Mouse (Mus musculus) spleen, embryonic (tissue): Measurements from ENCODE around the gene Acoxl.
"Not testable (repeated sequence)": the region's sequence is repeated elsewhere in the genome, so short reads cannot be mapped to it uniquely, and the experiment has no call there.

Experiments
- CTCF ChIA-PET: fragments of 350-600 bp; sonication (Branson Sonifier 250); formaldehyde crosslinking; loops from one replicate; lab custom pipeline; 2022; lab: Charles Lee

Acoxl gene

DNA sequence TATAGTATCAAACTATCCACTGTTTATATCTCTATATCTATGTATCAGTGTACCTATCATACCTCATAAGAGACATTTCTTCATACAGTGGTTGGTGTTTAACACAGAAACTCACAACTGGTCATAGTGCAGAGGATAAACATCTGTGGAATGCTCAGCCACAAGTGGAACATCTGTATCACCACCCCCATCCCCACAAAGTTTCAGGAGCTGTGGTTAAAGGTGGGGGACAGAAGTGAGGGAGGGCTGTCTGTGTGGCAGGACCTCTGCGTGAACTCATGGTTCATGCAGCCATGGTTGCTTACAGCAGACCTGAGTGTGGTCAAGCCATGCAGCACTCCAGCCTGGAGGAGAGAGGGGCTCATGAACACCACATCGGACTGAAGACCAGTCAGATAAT is 234.9 kb downstream of the Acoxl start:
- CTCF ChIA-PET = no interaction called here

DNA sequence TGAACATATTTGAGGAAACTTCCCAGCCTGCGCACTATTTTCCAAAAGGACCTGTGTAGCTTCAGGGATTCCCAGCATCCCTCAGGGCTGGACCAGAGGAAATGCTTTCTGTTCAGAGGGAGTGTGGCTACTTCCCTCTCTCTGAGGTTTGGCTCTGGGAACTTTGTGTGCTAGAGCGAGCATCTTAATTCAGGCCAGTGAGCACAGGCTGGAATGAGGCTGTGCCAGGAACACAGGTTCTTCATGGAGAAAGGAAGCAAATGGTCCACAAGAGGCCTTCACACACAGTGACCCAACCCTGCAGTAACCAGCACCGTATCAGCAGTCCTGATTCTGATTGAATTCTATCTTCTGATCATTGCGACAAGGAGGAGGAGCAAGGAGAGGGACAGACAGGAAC is 238.3 kb downstream of the Acoxl start:
- CTCF ChIA-PET = no interaction called here

DNA sequence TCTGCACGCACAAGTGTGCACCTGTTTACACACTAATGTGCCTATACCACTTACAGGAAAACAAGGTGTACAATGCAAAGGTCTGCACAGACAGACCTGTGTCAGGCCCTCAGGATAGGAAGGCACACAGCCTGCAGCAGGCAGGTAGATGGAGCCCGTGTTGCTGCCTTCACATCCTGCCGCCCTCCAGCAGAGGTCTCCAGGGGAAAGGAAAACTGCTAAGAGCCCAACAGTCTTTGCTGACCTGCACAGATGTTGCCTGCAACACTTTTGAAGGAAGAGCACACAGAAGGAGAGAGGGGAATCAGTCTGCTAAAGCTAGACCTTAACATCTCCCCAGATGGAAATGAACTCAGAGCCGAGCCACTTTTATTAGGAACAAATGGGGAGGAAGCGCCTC is 240.2 kb downstream of the Acoxl start:
- CTCF ChIA-PET = no interaction called here

DNA sequence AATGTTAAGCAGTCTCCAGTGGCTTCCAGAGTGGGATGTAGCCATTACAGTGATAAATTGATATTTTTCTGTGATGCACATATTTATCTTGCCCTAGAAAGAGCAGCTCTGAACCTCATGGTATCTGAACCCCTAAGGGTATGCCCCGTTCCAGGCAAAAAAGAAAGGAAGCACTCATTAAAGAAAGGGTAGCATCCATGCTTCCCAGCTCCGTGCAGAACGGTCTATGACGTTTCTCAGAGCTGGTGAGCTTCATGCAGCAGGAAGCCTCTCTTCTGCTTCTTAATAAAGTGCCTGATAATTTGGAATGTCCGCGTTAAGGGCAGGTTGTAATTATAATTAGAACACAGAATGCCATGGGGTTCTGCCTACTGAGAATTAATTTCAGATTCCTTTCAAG is 240.6 kb downstream of the Acoxl start:
- CTCF ChIA-PET = no interaction called here

DNA sequence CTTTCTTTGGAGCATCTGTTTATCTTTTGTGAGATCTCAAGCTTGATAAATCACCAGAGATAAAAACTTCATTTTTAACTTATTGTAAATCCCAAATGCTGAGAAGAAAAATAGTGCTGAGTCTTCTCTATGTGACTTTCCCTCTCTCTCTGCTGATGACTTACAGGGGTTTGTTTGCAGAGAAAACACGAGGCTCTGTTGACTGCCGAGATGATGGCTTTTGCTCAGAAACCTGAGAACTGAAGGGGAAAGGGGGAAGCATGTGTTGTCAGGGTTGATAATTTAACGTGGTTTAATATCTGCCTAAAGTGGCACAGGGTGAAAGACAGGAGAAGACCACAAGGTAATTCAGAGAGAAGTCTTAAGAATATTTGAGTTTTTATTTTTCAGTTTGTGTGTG is 245.2 kb downstream of the Acoxl start:
- CTCF ChIA-PET = no interaction called here

DNA sequence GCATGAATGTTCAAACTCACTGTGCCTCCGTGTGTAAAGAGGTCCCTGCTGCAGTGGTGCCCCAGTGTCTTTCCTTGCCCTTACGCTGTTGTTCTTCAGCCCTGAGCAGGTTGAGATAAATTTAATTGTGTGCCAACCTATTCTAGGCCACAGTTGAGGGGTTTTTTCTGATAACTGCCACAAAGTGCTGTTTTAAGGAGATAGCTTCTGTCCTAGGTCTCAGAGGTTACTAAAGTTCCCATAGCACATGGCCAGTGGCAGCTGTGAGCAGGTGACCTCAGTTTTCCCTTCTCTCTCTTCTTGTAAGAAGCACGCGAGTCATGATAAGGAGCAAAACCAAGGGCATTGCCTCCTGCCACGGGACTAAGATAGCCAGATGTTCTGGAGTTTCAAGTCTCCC is 245.9 kb downstream of the Acoxl start:
- CTCF ChIA-PET = interaction anchor here (0.6 kb wide), 1 partner anchor 668 kb away, joined by 3 read pairs; no protein-coding TSS in a partner anchor

DNA sequence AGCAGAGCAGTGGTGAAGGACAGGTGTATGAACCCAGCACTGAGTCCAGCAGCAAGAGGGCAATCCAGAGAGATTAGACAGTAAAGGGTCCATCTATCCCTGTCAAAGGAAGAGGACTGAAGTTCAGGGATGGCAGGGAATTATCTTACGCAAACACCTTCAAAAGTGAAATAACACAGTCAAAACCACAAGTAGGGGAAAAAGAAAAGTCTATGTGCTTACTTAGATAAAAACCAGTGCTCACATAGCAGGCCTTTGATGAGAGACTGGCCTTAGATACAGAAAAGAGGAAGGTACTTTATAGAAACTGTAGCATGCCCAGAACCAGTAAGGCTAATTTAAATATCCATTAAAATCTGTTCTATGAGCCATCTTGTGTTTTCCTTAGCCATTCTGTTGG is 246.8 kb downstream of the Acoxl start:
- CTCF ChIA-PET = no interaction called here

DNA sequence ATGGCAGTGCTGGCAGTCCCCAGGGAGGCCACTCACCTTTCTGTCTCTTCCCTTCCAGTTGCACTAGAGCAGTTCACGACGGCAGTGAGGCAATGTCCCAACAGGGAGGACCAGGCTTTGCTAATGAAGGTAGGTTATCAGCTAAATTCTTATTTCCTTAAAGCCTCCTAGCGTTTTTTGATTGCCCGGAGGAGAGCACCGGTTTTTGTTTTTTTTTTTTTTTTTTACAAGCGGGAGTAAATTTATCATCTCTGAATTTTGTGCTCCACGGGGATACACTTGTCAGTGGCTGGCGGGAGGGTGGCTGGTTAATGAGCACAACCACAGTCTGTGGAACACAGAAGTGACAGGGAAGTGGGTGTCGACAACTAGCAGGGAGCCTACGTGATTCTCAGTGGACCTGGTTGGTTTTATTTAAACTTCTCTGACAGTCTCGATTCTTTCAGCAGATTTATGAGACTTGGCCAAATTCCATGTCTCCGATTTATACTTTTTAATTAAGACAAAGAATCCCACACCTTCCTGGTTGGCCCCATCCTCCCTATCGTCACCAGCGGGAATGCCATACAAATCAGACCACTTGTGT is 247.7 kb downstream of the Acoxl start:
- CTCF ChIA-PET = interaction anchor here (0.7 kb wide), 1 partner anchor 184 kb away, joined by 3 read pairs; no protein-coding TSS in a partner anchor

DNA sequence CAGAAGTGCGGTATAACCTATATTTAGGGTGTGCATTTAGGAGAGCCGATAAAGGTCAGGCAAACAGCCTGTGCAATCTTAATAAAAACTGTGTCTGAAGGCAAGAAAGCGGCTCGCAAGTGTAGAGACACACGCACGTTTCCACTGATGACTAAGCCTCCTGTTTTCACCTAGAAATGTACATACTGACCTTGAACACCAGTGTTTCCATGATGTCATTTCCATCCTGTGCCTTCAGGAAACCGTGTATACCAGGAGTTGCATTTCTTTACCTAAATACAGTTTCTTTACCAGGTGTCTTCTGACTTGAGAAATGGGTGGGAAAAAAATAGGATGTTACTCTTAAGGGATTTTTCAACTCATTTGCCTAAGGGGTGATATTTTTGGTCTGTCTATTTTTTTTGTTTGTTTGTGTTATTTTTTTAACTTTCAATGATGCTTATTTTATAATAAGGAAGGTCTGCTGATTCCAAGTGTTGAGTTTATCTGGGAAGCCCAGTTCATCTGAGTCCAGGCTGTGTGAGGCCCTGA is 248.4 kb downstream of the Acoxl start:
- CTCF ChIA-PET = no interaction called here

DNA sequence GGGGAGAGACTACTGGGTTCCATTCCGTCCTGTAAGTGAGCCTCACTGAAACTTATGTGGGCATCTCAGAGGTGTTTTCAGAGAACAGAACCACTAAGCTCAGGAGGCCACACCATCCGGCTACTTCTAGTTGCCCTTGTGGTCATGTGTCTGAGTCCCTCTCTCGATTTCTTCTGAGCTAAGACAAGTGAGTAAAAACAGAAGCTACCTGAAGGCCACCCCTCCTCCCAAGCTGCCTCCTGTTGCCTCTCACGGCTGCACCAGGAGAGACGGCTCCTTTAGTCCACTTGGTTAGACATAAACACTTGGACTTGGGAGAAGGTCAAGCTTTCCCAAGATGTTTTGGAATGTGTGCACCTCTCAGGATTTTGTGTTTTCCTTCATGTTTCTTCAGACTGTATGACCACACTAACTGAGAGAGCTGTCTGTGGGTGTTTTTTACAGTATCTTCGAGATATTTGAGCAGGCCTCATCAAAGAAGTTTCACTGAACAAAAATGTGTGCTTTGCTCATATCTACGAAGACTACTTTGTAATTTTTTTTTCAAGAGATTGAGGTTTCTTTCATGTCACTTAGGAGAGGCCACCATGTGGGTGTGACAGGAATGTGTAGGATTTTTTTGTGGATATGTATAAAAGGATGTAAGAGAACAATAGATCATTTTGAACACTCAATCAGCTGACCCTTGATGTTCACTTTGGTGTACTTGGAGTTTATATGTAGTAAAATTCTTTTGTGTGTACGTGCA is 249.3 kb downstream of the Acoxl start:
- CTCF ChIA-PET = no interaction called here

DNA sequence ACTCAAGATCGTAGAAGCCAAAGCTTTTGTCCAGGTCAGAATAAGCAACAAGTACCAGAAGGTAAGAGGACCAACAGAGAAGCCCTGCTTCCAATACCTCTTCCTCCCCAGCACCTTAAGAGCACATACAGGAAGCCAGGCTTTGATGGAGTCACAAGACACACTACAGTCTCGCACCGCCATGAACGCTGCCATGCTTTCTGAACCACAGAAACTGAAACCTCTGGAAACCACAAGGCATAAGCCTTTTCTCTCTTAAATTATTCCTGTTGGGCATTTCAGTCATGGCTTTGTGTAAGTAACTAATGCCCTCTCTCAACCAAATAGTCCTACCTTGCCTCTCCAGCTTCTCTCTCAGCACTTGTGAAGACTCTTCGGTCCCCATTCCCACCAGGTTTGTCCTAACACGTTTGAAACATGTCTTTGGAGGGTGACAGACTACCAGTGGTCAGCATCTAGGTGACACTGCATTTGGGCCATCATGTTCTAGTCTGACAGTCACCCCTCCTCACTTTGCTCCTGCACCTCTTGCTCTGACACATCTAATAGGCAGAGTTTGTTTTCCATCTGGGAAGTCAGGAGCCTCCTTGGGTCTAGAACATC is 251.7 kb downstream of the Acoxl start:
- CTCF ChIA-PET = no interaction called here

DNA sequence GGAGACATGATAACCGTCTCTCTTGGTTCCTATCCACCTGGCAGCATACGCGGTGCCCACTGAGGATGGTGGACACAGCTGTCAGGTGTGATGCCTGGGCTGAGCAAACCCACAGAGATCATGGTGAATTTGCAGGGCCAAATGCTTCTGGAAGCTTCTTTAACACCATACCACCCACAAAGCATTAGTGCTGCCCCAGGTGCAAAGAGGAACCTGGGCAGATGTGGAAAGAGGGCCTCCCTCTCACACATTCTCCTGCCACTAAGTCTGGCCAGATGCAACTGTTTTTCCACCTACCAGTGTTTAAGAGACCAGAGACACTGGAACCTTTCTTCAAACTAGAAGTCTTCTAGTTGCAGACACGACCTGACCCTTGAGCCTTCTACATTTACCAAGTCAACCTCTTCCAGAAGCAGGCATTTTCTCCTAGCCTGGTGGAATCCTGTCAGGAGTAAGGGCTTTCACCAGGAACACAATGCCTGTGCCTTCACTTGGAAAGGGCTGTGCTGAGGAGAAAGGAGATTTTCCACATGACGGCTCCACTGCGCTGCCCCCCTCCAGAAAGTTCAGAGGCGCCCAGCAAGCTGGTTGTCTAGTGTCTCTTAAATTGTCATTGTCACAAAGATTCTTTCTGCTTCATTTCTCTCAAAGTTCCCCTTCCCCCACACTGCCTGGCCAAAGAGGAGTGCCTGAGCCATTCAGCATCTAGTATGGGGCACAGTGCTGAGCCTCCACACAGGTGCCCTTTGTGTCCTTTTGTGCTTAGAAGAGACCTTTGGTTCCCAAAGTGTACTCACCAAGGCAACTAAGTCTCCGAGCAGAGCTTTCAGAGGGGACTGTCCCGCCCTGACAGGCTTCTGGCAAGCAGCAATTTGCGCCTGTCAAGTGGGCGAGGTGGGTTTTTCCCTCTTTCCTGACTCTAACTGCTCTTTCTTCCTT is 253.0 kb downstream of the Acoxl start:
- CTCF ChIA-PET = no interaction called here

DNA sequence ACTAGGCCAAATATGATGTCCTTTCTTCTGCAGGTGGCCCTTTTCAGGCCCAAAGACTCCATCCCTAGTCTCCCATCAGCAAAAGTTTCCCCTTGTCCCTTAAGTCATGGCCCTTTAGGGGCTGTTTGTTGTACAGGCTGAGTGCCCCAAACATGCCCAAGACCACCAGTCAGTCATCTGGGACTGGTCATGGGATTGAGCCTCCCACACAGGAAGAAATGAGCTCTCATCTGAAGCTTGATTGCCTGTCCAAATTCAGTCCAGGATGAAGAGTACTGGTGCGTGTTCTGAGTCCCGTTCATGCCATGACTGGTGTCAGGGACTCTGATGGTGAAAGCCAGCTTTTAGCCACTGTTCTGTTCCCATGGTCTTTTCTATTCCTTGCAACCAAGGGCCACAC is 253.8 kb downstream of the Acoxl start:
- CTCF ChIA-PET = no interaction called here

DNA sequence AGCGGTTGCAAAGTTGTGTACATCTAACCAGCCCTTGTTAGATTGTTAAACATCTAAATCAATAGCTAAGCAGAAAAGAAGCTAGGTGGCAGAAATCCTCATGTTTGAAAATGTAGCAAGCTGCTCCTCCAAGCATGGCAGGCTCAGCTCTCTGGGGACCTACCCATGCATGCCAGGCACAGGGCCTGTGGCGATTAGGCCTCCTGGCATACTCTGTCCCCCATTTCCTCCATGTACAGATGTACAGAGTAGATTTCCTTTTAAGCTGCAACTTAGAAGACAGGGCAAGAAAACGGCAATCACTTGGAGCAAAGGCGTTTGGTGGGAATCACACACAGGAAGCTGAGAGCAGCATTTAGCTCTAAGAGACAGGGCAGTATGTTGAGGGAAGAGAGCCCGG is 255.5 kb downstream of the Acoxl start:
- CTCF ChIA-PET = interaction anchor here (0.7 kb wide), 2 partner anchors 64 to 222 kb away, joined by 3 read pairs; no protein-coding TSS in a partner anchor

DNA sequence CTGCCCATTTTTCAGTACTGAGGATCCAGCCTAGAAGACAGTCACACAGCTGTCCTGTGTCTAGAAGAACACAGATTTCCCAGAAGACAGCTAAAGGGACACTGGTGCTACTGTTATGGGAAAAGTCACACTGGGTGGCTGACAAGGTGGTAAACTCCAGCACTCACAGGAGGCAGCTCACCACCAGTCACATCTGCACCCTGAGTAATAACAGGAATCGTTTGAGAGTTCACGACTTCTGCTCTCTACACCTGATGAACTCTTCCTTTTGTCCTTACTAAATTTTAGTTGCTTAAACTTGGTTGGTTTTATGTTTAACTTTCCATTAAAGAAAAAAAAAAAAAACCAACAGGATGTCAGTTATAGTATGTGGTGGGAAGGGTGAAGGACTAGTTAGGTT is 255.9 kb downstream of the Acoxl start:
- CTCF ChIA-PET = interaction anchor here (0.7 kb wide), 1 partner anchor 222 kb away, joined by 3 read pairs; no protein-coding TSS in a partner anchor

DNA sequence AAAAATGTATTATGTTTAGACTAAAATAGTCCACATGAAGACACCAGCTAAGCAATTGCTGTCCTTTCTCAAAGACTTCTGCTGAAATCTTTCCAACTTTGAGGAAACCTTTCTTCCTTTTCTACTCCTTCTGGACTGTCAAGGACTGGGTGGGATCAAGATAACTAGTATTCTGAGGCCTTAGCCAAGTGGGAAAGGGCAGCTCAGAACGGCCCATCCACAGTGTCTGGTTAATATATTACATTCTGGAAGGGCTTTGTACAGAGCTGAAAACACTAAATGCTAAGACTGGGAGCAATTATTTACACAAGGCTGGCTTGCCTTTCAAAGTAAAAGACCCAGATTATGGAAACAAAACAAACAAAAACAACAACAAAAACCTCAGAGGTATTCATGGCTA is 256.6 kb downstream of the Acoxl start:
- CTCF ChIA-PET = interaction anchor here (0.7 kb wide), 1 partner anchor 37 kb away, joined by 6 read pairs; no protein-coding TSS in a partner anchor

DNA sequence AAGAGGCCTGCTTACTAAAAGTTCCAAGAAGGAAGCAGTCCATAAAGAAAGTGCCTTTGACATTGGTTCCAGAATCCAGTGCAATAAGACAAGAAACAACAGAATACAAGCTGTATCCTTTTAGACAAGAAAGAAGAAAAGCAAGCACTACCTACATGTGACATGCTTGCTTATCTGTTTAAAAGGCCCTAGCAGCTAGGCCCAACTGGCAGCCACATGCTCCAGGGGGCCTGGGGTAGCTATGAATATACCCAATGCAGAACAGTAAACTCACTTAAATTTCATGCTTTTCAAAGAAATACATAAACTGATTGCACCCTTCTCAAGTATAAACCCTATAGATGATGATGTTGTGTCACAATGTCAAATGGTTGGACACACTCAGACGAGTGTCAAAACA is 257.4 kb downstream of the Acoxl start:
- CTCF ChIA-PET = interaction anchor here (0.7 kb wide), 1 partner anchor 38 kb away, joined by 6 read pairs; no protein-coding TSS in a partner anchor

DNA sequence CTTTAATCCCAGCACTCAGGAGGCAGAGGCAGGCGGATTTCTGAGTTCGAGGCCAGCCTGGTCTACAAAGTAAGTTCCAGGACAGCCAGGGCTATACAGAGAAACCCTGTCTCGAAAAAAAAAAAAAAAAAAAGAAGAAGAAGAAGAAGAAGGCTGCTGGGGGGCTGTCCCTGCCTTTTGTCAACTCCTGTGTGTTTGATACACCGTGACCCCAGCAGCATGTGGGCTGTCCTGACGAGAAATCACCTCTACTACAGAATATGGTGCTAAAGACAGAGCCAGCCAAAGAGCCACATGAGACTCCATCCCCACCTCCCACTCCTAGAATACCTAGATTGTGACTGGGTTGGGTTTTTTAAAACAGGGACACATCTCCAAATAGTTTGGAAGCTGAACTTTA is 259.4 kb downstream of the Acoxl start:
- CTCF ChIA-PET = not testable (repeated sequence)

DNA sequence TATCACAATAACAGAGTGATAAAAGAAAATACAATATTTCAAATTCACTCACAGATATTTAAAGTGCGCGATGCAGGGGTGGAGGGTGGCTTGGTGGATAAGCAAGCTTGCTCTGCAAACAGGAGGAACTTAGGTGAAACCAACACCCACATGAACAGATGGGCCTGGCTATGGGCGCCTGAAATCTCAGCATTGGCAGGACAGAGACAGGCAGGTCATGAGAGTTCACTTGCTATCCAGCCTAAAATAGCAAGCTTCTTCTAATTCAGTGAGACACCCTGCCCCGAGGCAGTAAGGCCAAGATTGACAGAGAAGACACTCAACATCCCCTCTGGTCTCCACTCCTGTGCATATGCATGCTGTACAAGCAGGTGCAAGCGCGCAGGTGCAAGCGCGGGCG is 263.4 kb downstream of the Acoxl start:
- CTCF ChIA-PET = no interaction called here

DNA sequence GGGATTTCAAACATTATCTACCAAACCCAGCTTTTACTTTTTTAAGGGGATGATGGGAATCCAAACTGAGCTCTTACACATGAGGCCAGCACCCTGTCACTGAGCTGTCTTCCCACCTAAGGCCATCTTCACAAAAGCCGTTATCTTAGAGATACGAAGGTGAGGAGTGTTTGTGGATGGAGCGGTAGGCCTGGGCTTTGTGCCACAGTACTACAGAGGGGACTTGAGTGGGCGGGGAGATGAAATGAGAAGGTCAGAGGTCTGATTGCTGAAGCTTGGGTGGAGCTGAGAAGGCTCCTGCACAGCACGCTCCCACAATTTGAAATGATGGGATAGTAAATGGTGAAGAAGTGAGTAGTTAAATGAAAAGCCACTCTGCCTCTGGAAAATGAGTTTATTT is 266.1 kb downstream of the Acoxl start:
- CTCF ChIA-PET = interaction anchor here (0.5 kb wide), 1 partner anchor 99 kb away, joined by 17 read pairs; no protein-coding TSS in a partner anchor

DNA sequence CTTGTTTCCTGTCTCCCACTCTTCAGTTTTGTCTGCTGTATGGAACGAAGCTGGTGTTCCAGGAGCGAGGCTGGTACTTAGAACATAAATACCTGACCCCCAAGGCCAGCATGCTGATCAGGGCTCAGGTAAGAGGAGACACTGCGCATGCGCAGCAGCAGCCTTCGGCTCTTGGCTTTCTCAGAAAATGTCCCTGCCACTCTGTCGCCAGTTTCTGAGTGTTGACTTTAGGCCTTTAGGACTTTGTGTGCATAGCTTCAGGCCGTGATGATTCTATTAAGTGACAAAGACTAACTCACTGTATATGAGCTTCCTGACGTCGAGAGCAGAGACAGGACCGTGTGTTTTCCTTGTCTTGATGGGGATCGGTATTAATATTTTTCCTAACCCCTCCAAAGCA is 267.0 kb downstream of the Acoxl start:
- CTCF ChIA-PET = no interaction called here
